Mouse (Mus musculus): ENCODE results near the gene Timp4. TPM values are rescaled to one million over a fixed set of nuclear protein-coding genes. Genes with fewer than 3 reads are reported as not detected.
"Not testable (repeated sequence)": the region's sequence is repeated elsewhere in the genome, so short reads cannot be mapped to it uniquely, and the experiment has no call there.

The Timp4 gene
- polyA plus RNA-seq, 1 experiment from 2014 or later: 0.31 TPM

DNA sequence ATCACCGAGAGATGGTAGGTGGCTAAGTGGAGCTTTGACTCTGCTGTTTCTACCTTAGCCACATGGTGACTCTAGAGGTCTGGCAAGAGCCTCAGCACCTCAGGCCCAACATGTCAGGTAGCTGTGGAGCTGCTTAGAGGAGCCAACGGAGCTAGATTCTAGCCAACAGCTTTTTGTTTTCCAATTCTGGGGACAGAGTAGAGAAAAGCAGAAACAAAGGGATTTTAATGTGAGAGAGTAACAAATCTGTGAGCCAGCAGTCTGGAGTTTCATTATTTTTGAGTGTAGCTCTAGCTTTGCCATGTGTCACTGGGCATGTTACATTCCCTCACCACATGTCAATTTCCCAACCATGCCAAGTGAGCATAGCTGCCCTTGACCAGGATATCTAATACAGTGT, 7.8 kb downstream of the Timp4 start:
- H3K9ac ChIP-seq (ENCODE audit: low read length): no peak overlapping the region
- H3K4me2 ChIP-seq (ENCODE audit: low read depth, severe bottlenecking): no peak overlapping the region
- no peaks in the 10 kb centered on the region for H3K9me3 ChIP-seq (ENCODE audit: control insufficient read depth, low read length)
- no peak for ATAC-seq (ENCODE audit: insufficient number of reproducible peaks, low FRiP score, low TSS enrichment, low read depth)
- no peaks in the 10 kb centered on the region for H3K36me3 ChIP-seq (ENCODE audit: control insufficient read depth, insufficient read depth, low read length)
- no peak overlapping the region for H3K4me3 ChIP-seq (ENCODE audit: low read depth, low read length)
- H3K4me1 ChIP-seq (ENCODE audit: control insufficient read depth, insufficient read depth, low read length): no peaks in the 10 kb centered on the region
- no peaks in the 10 kb centered on the region for H3K27me3 ChIP-seq (ENCODE audit: control insufficient read depth, insufficient read depth, low read length)
- no peak overlapping the region for H3K27ac ChIP-seq (replicated peaks; ENCODE audit: low read depth, low read length)
- 77% methylated on average over 2 of the region's 2 CpGs for WGBS
- no peak for DNase-seq (ENCODE audit: low spot score)

DNA sequence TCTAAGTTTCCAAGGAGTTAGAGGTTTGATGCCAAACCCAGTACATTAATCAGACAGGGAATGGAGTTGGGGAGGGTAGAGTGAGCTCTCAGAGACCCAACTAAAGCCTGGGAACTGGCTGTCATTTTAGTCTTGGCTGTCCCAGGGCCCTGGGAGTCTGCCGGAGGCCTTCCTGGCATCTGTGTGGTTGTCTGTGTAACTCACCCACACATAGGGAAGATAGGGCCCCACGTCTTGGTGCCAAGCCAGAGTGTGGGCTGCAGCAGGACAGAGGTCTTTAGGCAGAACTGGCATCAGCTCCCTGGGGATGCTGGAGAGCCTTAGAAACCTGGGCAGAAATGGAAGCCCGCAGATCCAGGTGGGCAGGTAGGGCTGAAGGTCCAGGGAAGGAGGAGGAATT, 10.1 kb downstream of the Timp4 start:
- no peak overlapping the region for H3K4me2 ChIP-seq (ENCODE audit: low read depth, severe bottlenecking)
- H3K27me3 ChIP-seq (ENCODE audit: control insufficient read depth, insufficient read depth, low read length): no peaks in the 10 kb centered on the region
- no peak for ATAC-seq (ENCODE audit: insufficient number of reproducible peaks, low FRiP score, low TSS enrichment, low read depth)
- WGBS: 79% methylated on average over 3 of the region's 3 CpGs
- H3K9ac ChIP-seq (ENCODE audit: low read length): no peak overlapping the region
- no peaks in the 10 kb centered on the region for H3K9me3 ChIP-seq (ENCODE audit: control insufficient read depth, low read length)
- H3K27ac ChIP-seq (replicated peaks; ENCODE audit: low read depth, low read length): no peak overlapping the region
- no peaks in the 10 kb centered on the region for H3K36me3 ChIP-seq (ENCODE audit: control insufficient read depth, insufficient read depth, low read length)
- no peak overlapping the region for H3K4me3 ChIP-seq (ENCODE audit: low read depth, low read length)
- H3K4me1 ChIP-seq (ENCODE audit: control insufficient read depth, insufficient read depth, low read length): no peaks in the 10 kb centered on the region
- no peak for DNase-seq (ENCODE audit: low spot score)

DNA sequence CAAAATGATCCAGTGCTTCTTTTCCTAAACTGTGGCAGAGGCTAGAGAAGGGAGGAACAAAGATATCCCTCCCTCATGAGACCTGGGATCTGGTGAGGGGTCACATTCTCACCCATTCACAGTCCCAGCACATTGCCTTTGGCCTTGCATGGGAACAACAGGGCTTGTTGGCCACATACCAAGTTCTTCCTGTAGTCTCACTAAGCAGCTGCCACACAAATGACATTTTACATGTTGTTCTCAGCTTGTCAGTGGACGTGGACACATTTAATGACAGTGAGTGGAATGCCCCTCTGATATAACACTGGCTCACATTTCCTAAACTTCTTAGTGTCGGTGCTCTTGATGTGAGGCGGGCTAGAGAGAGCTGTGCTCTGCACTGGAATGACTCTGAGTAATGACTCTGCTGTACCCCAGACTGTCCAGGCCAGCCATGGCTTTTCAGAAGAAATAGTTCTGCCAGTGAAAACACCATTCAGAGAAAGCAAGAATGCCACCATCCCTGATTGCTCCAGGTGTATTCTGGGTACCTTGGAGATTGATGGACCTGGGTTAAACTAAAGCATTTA, 10.8 kb downstream of the Timp4 start:
- H3K27me3 ChIP-seq (ENCODE audit: control insufficient read depth, insufficient read depth, low read length): no peaks in the 10 kb centered on the region
- WGBS: 74% methylated on average over 3 of the region's 3 CpGs
- H3K9me3 ChIP-seq (ENCODE audit: control insufficient read depth, low read length): no peaks in the 10 kb centered on the region
- H3K9ac ChIP-seq (ENCODE audit: low read length): no peak overlapping the region
- no peak overlapping the region for H3K4me3 ChIP-seq (ENCODE audit: low read depth, low read length)
- no peaks in the 10 kb centered on the region for H3K4me1 ChIP-seq (ENCODE audit: control insufficient read depth, insufficient read depth, low read length)
- no peak overlapping the region for H3K27ac ChIP-seq (replicated peaks; ENCODE audit: low read depth, low read length)
- no peaks in the 10 kb centered on the region for H3K36me3 ChIP-seq (ENCODE audit: control insufficient read depth, insufficient read depth, low read length)
- no peak overlapping the region for H3K4me2 ChIP-seq (ENCODE audit: low read depth, severe bottlenecking)
- DNase-seq (ENCODE audit: low spot score): no peak
- no peak for ATAC-seq (ENCODE audit: insufficient number of reproducible peaks, low FRiP score, low TSS enrichment, low read depth)

DNA sequence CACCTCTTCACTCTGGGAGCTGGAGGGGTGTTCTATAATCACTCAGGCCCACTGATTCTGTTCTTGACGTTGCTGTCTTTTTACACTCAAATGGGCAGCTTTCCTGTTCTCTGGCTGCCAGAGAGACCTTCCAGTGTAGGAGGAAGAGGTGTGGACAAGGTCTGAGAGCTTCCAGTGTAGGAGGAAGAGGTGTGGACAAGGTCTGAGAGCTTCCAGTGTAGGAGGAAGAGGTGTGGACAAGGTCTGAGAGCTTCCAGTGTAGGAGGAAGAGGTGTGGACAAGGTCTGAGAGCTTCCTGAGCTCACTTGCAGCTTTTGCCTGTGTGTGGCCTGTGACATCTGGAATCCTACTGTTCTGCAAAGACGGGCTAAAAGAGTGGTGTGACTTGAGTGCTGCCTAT, 11.6 kb downstream of the Timp4 start:
- H3K4me3 ChIP-seq (ENCODE audit: low read depth, low read length); H3K4me2 ChIP-seq (ENCODE audit: low read depth, severe bottlenecking); ATAC-seq (ENCODE audit: insufficient number of reproducible peaks, low FRiP score, low TSS enrichment, low read depth); H3K27ac ChIP-seq (replicated peaks; ENCODE audit: low read depth, low read length); H3K9ac ChIP-seq (ENCODE audit: low read length); H3K4me1 ChIP-seq (ENCODE audit: control insufficient read depth, insufficient read depth, low read length); H3K27me3 ChIP-seq (ENCODE audit: control insufficient read depth, insufficient read depth, low read length); H3K9me3 ChIP-seq (ENCODE audit: control insufficient read depth, low read length); H3K36me3 ChIP-seq (ENCODE audit: control insufficient read depth, insufficient read depth, low read length); DNase-seq (ENCODE audit: low spot score): not testable (repeated sequence)
- 42% methylated on average over 2 of the region's 2 CpGs for WGBS

- ATAC-seq (ENCODE audit: insufficient number of reproducible peaks, low FRiP score, low TSS enrichment, low read depth): no peak
- no peak for DNase-seq (ENCODE audit: low spot score)
- no peak overlapping the region for H3K4me3 ChIP-seq (ENCODE audit: low read depth, low read length)
- H3K4me1 ChIP-seq (ENCODE audit: control insufficient read depth, insufficient read depth, low read length): no peaks in the 10 kb centered on the region
- H3K4me2 ChIP-seq (ENCODE audit: low read depth, severe bottlenecking): no peak overlapping the region
- no peaks in the 10 kb centered on the region for H3K9me3 ChIP-seq (ENCODE audit: control insufficient read depth, low read length)
- no peaks in the 10 kb centered on the region for H3K36me3 ChIP-seq (ENCODE audit: control insufficient read depth, insufficient read depth, low read length)
- H3K9ac ChIP-seq (ENCODE audit: low read length): no peak overlapping the region
- H3K27me3 ChIP-seq (ENCODE audit: control insufficient read depth, insufficient read depth, low read length): no peaks in the 10 kb centered on the region
- WGBS: 86% methylated on average over 7 of the region's 7 CpGs
- no peak overlapping the region for H3K27ac ChIP-seq (replicated peaks; ENCODE audit: low read depth, low read length)
These were observed 12.7 kb downstream of the Timp4 start for GRCm38 (mm10) chr6:115239335-115239734.

GRCm38 (mm10) chr6:115238031-115239027, 13.7 kb downstream of the Timp4 start:
- H3K4me1 ChIP-seq (ENCODE audit: control insufficient read depth, insufficient read depth, low read length): no peaks in the 10 kb centered on the region
- H3K27ac ChIP-seq (replicated peaks; ENCODE audit: low read depth, low read length): no peak overlapping the region
- no peak for ATAC-seq (ENCODE audit: insufficient number of reproducible peaks, low FRiP score, low TSS enrichment, low read depth)
- H3K9ac ChIP-seq (ENCODE audit: low read length): no peak overlapping the region
- H3K27me3 ChIP-seq (ENCODE audit: control insufficient read depth, insufficient read depth, low read length): no peaks in the 10 kb centered on the region
- H3K36me3 ChIP-seq (ENCODE audit: control insufficient read depth, insufficient read depth, low read length): no peaks in the 10 kb centered on the region
- no peaks in the 10 kb centered on the region for H3K9me3 ChIP-seq (ENCODE audit: control insufficient read depth, low read length)
- WGBS: 82% methylated on average over 9 of the region's 9 CpGs
- H3K4me3 ChIP-seq (ENCODE audit: low read depth, low read length): no peak overlapping the region
- DNase-seq (ENCODE audit: low spot score): no peak
- no peak overlapping the region for H3K4me2 ChIP-seq (ENCODE audit: low read depth, severe bottlenecking)

- DNase-seq (ENCODE audit: low spot score) (no peak), ATAC-seq (ENCODE audit: insufficient number of reproducible peaks, low FRiP score, low TSS enrichment, low read depth) (no peak)
- Histone ChIP-seq H3K4me2 (ENCODE audit: low read depth, severe bottlenecking) (no peak overlapping the region), H3K27me3 (ENCODE audit: control insufficient read depth, insufficient read depth, low read length) (no peaks in the 10 kb centered on the region), H3K9ac (ENCODE audit: low read length) (no peak overlapping the region), H3K4me1 (ENCODE audit: control insufficient read depth, insufficient read depth, low read length) (no peaks in the 10 kb centered on the region), H3K36me3 (ENCODE audit: control insufficient read depth, insufficient read depth, low read length) (no peaks in the 10 kb centered on the region), H3K4me3 (ENCODE audit: low read depth, low read length) (no peak overlapping the region), H3K27ac (replicated peaks; ENCODE audit: low read depth, low read length) (no peak overlapping the region), H3K9me3 (ENCODE audit: control insufficient read depth, low read length) (no peaks in the 10 kb centered on the region)
- WGBS: 85% methylated on average over 1 of the region's 1 CpGs
These were observed 19.4 kb downstream of the Timp4 start for GRCm38 (mm10) chr6:115232562-115232961.

DNA sequence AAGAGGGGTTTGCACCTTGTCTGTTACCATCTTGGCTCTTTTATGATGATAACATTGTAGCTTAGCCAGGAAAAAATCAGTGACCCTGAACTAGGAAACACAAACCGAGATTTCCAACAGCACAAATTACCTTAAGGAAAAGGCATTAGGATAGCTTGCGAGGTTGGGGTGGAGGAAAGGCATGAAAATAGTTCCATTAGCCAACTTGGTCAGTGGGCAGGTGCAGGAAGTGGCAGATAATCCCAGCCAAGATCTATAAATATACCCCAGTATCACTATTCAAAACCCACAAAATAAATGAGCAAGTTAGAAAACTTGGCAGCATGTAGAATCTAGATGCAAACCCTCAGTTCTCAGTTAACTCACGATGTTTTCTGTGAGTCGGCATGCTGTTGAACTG, 20.2 kb downstream of the Timp4 start:
- 88% methylated on average over 4 of the region's 4 CpGs for WGBS
- no peak overlapping the region for H3K27ac ChIP-seq (replicated peaks; ENCODE audit: low read depth, low read length)
- H3K9ac ChIP-seq (ENCODE audit: low read length): no peak overlapping the region
- ATAC-seq (ENCODE audit: insufficient number of reproducible peaks, low FRiP score, low TSS enrichment, low read depth) (no peak), DNase-seq (ENCODE audit: low spot score) (no peak)
- H3K36me3 ChIP-seq (ENCODE audit: control insufficient read depth, insufficient read depth, low read length): no peaks in the 10 kb centered on the region
- no peak overlapping the region for H3K4me2 ChIP-seq (ENCODE audit: low read depth, severe bottlenecking)
- H3K4me1 ChIP-seq (ENCODE audit: control insufficient read depth, insufficient read depth, low read length): no peaks in the 10 kb centered on the region
- no peak overlapping the region for H3K4me3 ChIP-seq (ENCODE audit: low read depth, low read length)
- no peaks in the 10 kb centered on the region for H3K27me3 ChIP-seq (ENCODE audit: control insufficient read depth, insufficient read depth, low read length)
- no peaks in the 10 kb centered on the region for H3K9me3 ChIP-seq (ENCODE audit: control insufficient read depth, low read length)
